Mouse (Mus musculus): ENCODE results near the gene Ntng2. TPM values are rescaled to one million over a fixed set of nuclear protein-coding genes. Genes with fewer than 3 reads are reported as not detected.

Ntng2 gene
- polyA plus RNA-seq, 1 experiment from 2014 or later = 4.3 TPM

- H3K4me1 ChIP-seq (ENCODE audit: control insufficient read depth, insufficient read depth, low read length) = peaks cover 22% of the 10 kb centered on the region
- peak overlapping the region; percentile 99 for H3K4me2 ChIP-seq (replicated peaks; ENCODE audit: low read depth, low read length)
- no peaks in the 10 kb centered on the region for H3K36me3 ChIP-seq (ENCODE audit: control insufficient read depth, insufficient read depth, low read length)
- no peaks in the 10 kb centered on the region for H3K9me3 ChIP-seq (ENCODE audit: control insufficient read depth, low read length)
- peak overlapping the region; percentile 60; the same call in 1 of the 2 replicates for H3K9ac ChIP-seq (ENCODE audit: low read depth, low read length)
- peak overlapping the region; percentile 57 for H3K4me3 ChIP-seq (ENCODE audit: low read length)
- no peak overlapping the region for H3K27ac ChIP-seq (ENCODE audit: low read depth, low read length)
- 2% methylated on average over 20 of the region's 22 CpGs for WGBS
- H3K27me3 ChIP-seq (ENCODE audit: control insufficient read depth, insufficient read depth, low read length) = peaks cover 67% of the 10 kb centered on the region
- peak; percentile 63 for ATAC-seq (ENCODE audit: low FRiP score, low TSS enrichment)
These were observed 530 bp upstream of the Ntng2 start for GRCm38 (mm10) chr2:29253205-29253865.

- under 1% methylated on average over 45 of the region's 49 CpGs for WGBS
- peak; percentile 56 for ATAC-seq (ENCODE audit: low FRiP score, low TSS enrichment)
- H3K4me1 ChIP-seq (ENCODE audit: control insufficient read depth, insufficient read depth, low read length) = peaks cover 22% of the 10 kb centered on the region
These were observed 676 bp downstream of the Ntng2 start for GRCm38 (mm10) chr2:29252059-29252598.

GRCm38 (mm10) chr2:29251095-29252058 lies 1.4 kb downstream of the Ntng2 start:
- ATAC-seq (ENCODE audit: low FRiP score, low TSS enrichment) = no peak
- H3K27me3 ChIP-seq (ENCODE audit: control insufficient read depth, insufficient read depth, low read length) = peaks cover 78% of the 10 kb centered on the region
- under 1% methylated on average over 61 of the region's 61 CpGs for WGBS

More at GRCm38 (mm10) chr2:29252059-29252598, 676 bp downstream of the Ntng2 start:
- H3K9ac ChIP-seq (ENCODE audit: low read depth, low read length) = peak overlapping the region; percentile 60
- H3K27ac ChIP-seq (ENCODE audit: low read depth, low read length) = no peak overlapping the region
- H3K27me3 ChIP-seq (ENCODE audit: control insufficient read depth, insufficient read depth, low read length) = peaks cover 79% of the 10 kb centered on the region
- H3K4me3 ChIP-seq (ENCODE audit: low read length) = peak overlapping the region; percentile 57
- peak overlapping the region; percentile 99 for H3K4me2 ChIP-seq (replicated peaks; ENCODE audit: low read depth, low read length)
- no peaks in the 10 kb centered on the region for H3K36me3 ChIP-seq (ENCODE audit: control insufficient read depth, insufficient read depth, low read length)
- H3K9me3 ChIP-seq (ENCODE audit: control insufficient read depth, low read length) = no peaks in the 10 kb centered on the region

GRCm38 (mm10) chr2:29250263-29251094 lies 2.3 kb downstream of the Ntng2 start:
- Histone ChIP-seq H3K9ac (ENCODE audit: low read depth, low read length) (peak overlapping the region; percentile 31; the same call in 1 of the 2 replicates), H3K9me3 (ENCODE audit: control insufficient read depth, low read length) (no peaks in the 10 kb centered on the region), H3K36me3 (ENCODE audit: control insufficient read depth, insufficient read depth, low read length) (no peaks in the 10 kb centered on the region), H3K4me3 (ENCODE audit: low read length) (peak overlapping the region; percentile 57), H3K27ac (ENCODE audit: low read depth, low read length) (no peak overlapping the region), H3K4me1 (ENCODE audit: control insufficient read depth, insufficient read depth, low read length) (peaks cover 22% of the 10 kb centered on the region), H3K27me3 (ENCODE audit: control insufficient read depth, insufficient read depth, low read length) (peaks cover 79% of the 10 kb centered on the region), H3K4me2 (replicated peaks; ENCODE audit: low read depth, low read length) (peak overlapping the region; percentile 99)
- 1% methylated on average over 44 of the region's 44 CpGs for WGBS
- no peak for ATAC-seq (ENCODE audit: low FRiP score, low TSS enrichment)

More at GRCm38 (mm10) chr2:29251095-29252058, 1.4 kb downstream of the Ntng2 start:
- peak overlapping the region; percentile 57 for H3K4me3 ChIP-seq (ENCODE audit: low read length)
- H3K36me3 ChIP-seq (ENCODE audit: control insufficient read depth, insufficient read depth, low read length) = no peaks in the 10 kb centered on the region
- H3K4me1 ChIP-seq (ENCODE audit: control insufficient read depth, insufficient read depth, low read length) = peaks cover 22% of the 10 kb centered on the region
- peak overlapping the region; percentile 99 for H3K4me2 ChIP-seq (replicated peaks; ENCODE audit: low read depth, low read length)
- H3K27ac ChIP-seq (ENCODE audit: low read depth, low read length) = no peak overlapping the region
- no peaks in the 10 kb centered on the region for H3K9me3 ChIP-seq (ENCODE audit: control insufficient read depth, low read length)
- H3K9ac ChIP-seq (ENCODE audit: low read depth, low read length) = peak overlapping the region; percentile 28

GRCm38 (mm10) chr2:29249852-29250251 lies 3.0 kb downstream of the Ntng2 start:
- Histone ChIP-seq H3K36me3 (ENCODE audit: control insufficient read depth, insufficient read depth, low read length) (no peaks in the 10 kb centered on the region), H3K27ac (ENCODE audit: low read depth, low read length) (no peak overlapping the region), H3K9me3 (ENCODE audit: control insufficient read depth, low read length) (no peaks in the 10 kb centered on the region), H3K4me2 (replicated peaks; ENCODE audit: low read depth, low read length) (peak overlapping the region; percentile 99; the same call in 1 of the 2 replicates), H3K27me3 (ENCODE audit: control insufficient read depth, insufficient read depth, low read length) (peaks cover 82% of the 10 kb centered on the region), H3K4me1 (ENCODE audit: control insufficient read depth, insufficient read depth, low read length) (peaks cover 22% of the 10 kb centered on the region), H3K9ac (ENCODE audit: low read depth, low read length) (no peak overlapping the region; the same call in 1 of the 2 replicates), H3K4me3 (ENCODE audit: low read length) (peak overlapping the region; percentile 57; the same call in 1 of the 2 replicates)
- no peak for ATAC-seq (ENCODE audit: low FRiP score, low TSS enrichment)
- 2% methylated on average over 10 of the region's 10 CpGs for WGBS

- H3K4me2 ChIP-seq (replicated peaks; ENCODE audit: low read depth, low read length) = no peak overlapping the region
- peaks cover 22% of the 10 kb centered on the region for H3K4me1 ChIP-seq (ENCODE audit: control insufficient read depth, insufficient read depth, low read length)
- peaks cover 72% of the 10 kb centered on the region for H3K27me3 ChIP-seq (ENCODE audit: control insufficient read depth, insufficient read depth, low read length)
- 45% methylated on average over 3 of the region's 3 CpGs for WGBS
- H3K9me3 ChIP-seq (ENCODE audit: control insufficient read depth, low read length) = no peaks in the 10 kb centered on the region
- H3K9ac ChIP-seq (ENCODE audit: low read depth, low read length) = no peak overlapping the region
- no peak overlapping the region for H3K27ac ChIP-seq (ENCODE audit: low read depth, low read length)
- no peak for ATAC-seq (ENCODE audit: low FRiP score, low TSS enrichment)
- no peaks in the 10 kb centered on the region for H3K36me3 ChIP-seq (ENCODE audit: control insufficient read depth, insufficient read depth, low read length)
- no peak overlapping the region for H3K4me3 ChIP-seq (ENCODE audit: low read length)
These were observed 4.3 kb downstream of the Ntng2 start for GRCm38 (mm10) chr2:29248551-29248950.

GRCm38 (mm10) chr2:29247386-29247785 lies 5.4 kb downstream of the Ntng2 start:
- WGBS = 72% methylated on average over 2 of the region's 2 CpGs
- Histone ChIP-seq H3K4me1 (ENCODE audit: control insufficient read depth, insufficient read depth, low read length) (peaks cover 19% of the 10 kb centered on the region), H3K27ac (ENCODE audit: low read depth, low read length) (no peak overlapping the region), H3K9me3 (ENCODE audit: control insufficient read depth, low read length) (no peaks in the 10 kb centered on the region), H3K9ac (ENCODE audit: low read depth, low read length) (no peak overlapping the region), H3K36me3 (ENCODE audit: control insufficient read depth, insufficient read depth, low read length) (no peaks in the 10 kb centered on the region), H3K4me3 (ENCODE audit: low read length) (no peak overlapping the region), H3K4me2 (replicated peaks; ENCODE audit: low read depth, low read length) (no peak overlapping the region), H3K27me3 (ENCODE audit: control insufficient read depth, insufficient read depth, low read length) (peaks cover 61% of the 10 kb centered on the region)
- ATAC-seq (ENCODE audit: low FRiP score, low TSS enrichment) = no peak

GRCm38 (mm10) chr2:29246891-29247290 lies 5.9 kb downstream of the Ntng2 start:
- 71% methylated on average over 7 of the region's 7 CpGs for WGBS
- no peak overlapping the region for H3K4me3 ChIP-seq (ENCODE audit: low read length)
- no peak for ATAC-seq (ENCODE audit: low FRiP score, low TSS enrichment)
- H3K4me2 ChIP-seq (replicated peaks; ENCODE audit: low read depth, low read length) = no peak overlapping the region
- peaks cover 18% of the 10 kb centered on the region for H3K4me1 ChIP-seq (ENCODE audit: control insufficient read depth, insufficient read depth, low read length)
- H3K9me3 ChIP-seq (ENCODE audit: control insufficient read depth, low read length) = no peaks in the 10 kb centered on the region
- H3K27me3 ChIP-seq (ENCODE audit: control insufficient read depth, insufficient read depth, low read length) = peaks cover 56% of the 10 kb centered on the region
- H3K36me3 ChIP-seq (ENCODE audit: control insufficient read depth, insufficient read depth, low read length) = no peaks in the 10 kb centered on the region
- H3K27ac ChIP-seq (ENCODE audit: low read depth, low read length) = no peak overlapping the region
- no peak overlapping the region for H3K9ac ChIP-seq (ENCODE audit: low read depth, low read length)
